Mouse (Mus musculus): ENCODE results near the gene Ppp2r5b. TPM values are rescaled to one million over a fixed set of nuclear protein-coding genes. Genes with fewer than 3 reads are reported as not detected.

The Ppp2r5b gene
- total and polyA plus RNA-seq, 2 experiments from 2014 or later = 177 to 256 TPM

- no peak overlapping the region for H3K9ac ChIP-seq (replicated peaks; ENCODE audit: low read length, poor library complexity, severe bottlenecking)
- TF ChIP-seq CTCF (IDR thresholded peaks at IDR 0.05) = peak; percentile 48
- ATAC-seq (ENCODE audit: low FRiP score) = no peak
- no peak overlapping the region for H3K27ac ChIP-seq (ENCODE audit: low read depth, low read length)
- H3K36me3 ChIP-seq (ENCODE audit: insufficient read depth, low read length) = peaks cover 50% of the 10 kb centered on the region
- H3K4me3 ChIP-seq (ENCODE audit: low read depth, low read length) = no peak overlapping the region
- no peaks in the 10 kb centered on the region for H3K4me1 ChIP-seq (ENCODE audit: insufficient read depth, low read length)
- H3K4me2 ChIP-seq (ENCODE audit: low read depth, low read length, poor library complexity, severe bottlenecking) = no peak overlapping the region
- 69% methylated on average over 2 of the region's 2 CpGs for WGBS
- no peaks in the 10 kb centered on the region for H3K9me3 ChIP-seq (ENCODE audit: low read length)
- no peak for DNase-seq (ENCODE audit: low spot score)
- no peaks in the 10 kb centered on the region for H3K27me3 ChIP-seq (ENCODE audit: insufficient read depth, low read length)
These were observed 24.8 kb upstream of the Ppp2r5b start for GRCm38 (mm10) chr19:6260428-6260827.

GRCm38 (mm10) chr19:6253021-6253420 lies 17.3 kb upstream of the Ppp2r5b start:
- WGBS = 96% methylated on average over 4 of the region's 4 CpGs

GRCm38 (mm10) chr19:6247526-6248300 lies 12.0 kb upstream of the Ppp2r5b start:
- peaks cover 1% of the 10 kb centered on the region; the same call in 1 of the 2 replicates for H3K4me1 ChIP-seq (ENCODE audit: insufficient read depth, low read length)
- no peak for TF ChIP-seq CTCF (IDR thresholded peaks at IDR 0.05)
- WGBS = 95% methylated on average over 29 of the region's 29 CpGs
- no peak overlapping the region for H3K4me2 ChIP-seq (ENCODE audit: low read depth, low read length, poor library complexity, severe bottlenecking)
- peaks cover 69% of the 10 kb centered on the region for H3K36me3 ChIP-seq (ENCODE audit: insufficient read depth, low read length)
- DNase-seq (ENCODE audit: low spot score) = no peak
- H3K9ac ChIP-seq (replicated peaks; ENCODE audit: low read length, poor library complexity, severe bottlenecking) = no peak overlapping the region
- ATAC-seq (ENCODE audit: low FRiP score) = no peak
- no peak overlapping the region for H3K4me3 ChIP-seq (ENCODE audit: low read depth, low read length)
- no peak overlapping the region for H3K27ac ChIP-seq (ENCODE audit: low read depth, low read length)
- no peaks in the 10 kb centered on the region for H3K27me3 ChIP-seq (ENCODE audit: insufficient read depth, low read length)
- H3K9me3 ChIP-seq (ENCODE audit: low read length) = no peaks in the 10 kb centered on the region

More at GRCm38 (mm10) chr19:6253021-6253420, 17.3 kb upstream of the Ppp2r5b start:
- H3K27ac ChIP-seq (ENCODE audit: low read depth, low read length) = no peak overlapping the region
- no peaks in the 10 kb centered on the region for H3K9me3 ChIP-seq (ENCODE audit: low read length)
- H3K4me1 ChIP-seq (ENCODE audit: insufficient read depth, low read length) = no peaks in the 10 kb centered on the region
- no peak for ATAC-seq (ENCODE audit: low FRiP score)
- H3K9ac ChIP-seq (replicated peaks; ENCODE audit: low read length, poor library complexity, severe bottlenecking) = no peak overlapping the region
- DNase-seq (ENCODE audit: low spot score) = no peak
- H3K4me2 ChIP-seq (ENCODE audit: low read depth, low read length, poor library complexity, severe bottlenecking) = no peak overlapping the region
- TF ChIP-seq CTCF (IDR thresholded peaks at IDR 0.05) = no peak
- no peak overlapping the region for H3K4me3 ChIP-seq (ENCODE audit: low read depth, low read length)
- peaks cover 84% of the 10 kb centered on the region for H3K36me3 ChIP-seq (ENCODE audit: insufficient read depth, low read length)
- no peaks in the 10 kb centered on the region for H3K27me3 ChIP-seq (ENCODE audit: insufficient read depth, low read length)

- H3K27me3 ChIP-seq (ENCODE audit: insufficient read depth, low read length) = no peaks in the 10 kb centered on the region
- H3K4me2 ChIP-seq (ENCODE audit: low read depth, low read length, poor library complexity, severe bottlenecking) = no peak overlapping the region
- H3K4me1 ChIP-seq (ENCODE audit: insufficient read depth, low read length) = peaks cover 6% of the 10 kb centered on the region
- TF ChIP-seq CTCF (IDR thresholded peaks at IDR 0.05) = no peak
- ATAC-seq (ENCODE audit: low FRiP score) = no peak
- H3K4me3 ChIP-seq (ENCODE audit: low read depth, low read length) = no peak overlapping the region
- H3K9me3 ChIP-seq (ENCODE audit: low read length) = no peaks in the 10 kb centered on the region
- no peak overlapping the region for H3K27ac ChIP-seq (ENCODE audit: low read depth, low read length)
- DNase-seq (ENCODE audit: low spot score) = no peak
- WGBS = 73% methylated on average over 1 of the region's 1 CpGs
- peaks cover 52% of the 10 kb centered on the region for H3K36me3 ChIP-seq (ENCODE audit: insufficient read depth, low read length)
- H3K9ac ChIP-seq (replicated peaks; ENCODE audit: low read length, poor library complexity, severe bottlenecking) = no peak overlapping the region
These were observed 10.1 kb upstream of the Ppp2r5b start for GRCm38 (mm10) chr19:6245806-6246205.

GRCm38 (mm10) chr19:6243226-6243625 lies 7.6 kb upstream of the Ppp2r5b start:
- no peak overlapping the region for H3K27ac ChIP-seq (ENCODE audit: low read depth, low read length)
- H3K36me3 ChIP-seq (ENCODE audit: insufficient read depth, low read length) = peaks cover 39% of the 10 kb centered on the region
- no peak overlapping the region for H3K9ac ChIP-seq (replicated peaks; ENCODE audit: low read length, poor library complexity, severe bottlenecking)
- no peak overlapping the region for H3K4me3 ChIP-seq (ENCODE audit: low read depth, low read length)
- H3K4me1 ChIP-seq (ENCODE audit: insufficient read depth, low read length) = peaks cover 6% of the 10 kb centered on the region
- H3K9me3 ChIP-seq (ENCODE audit: low read length) = no peaks in the 10 kb centered on the region
- DNase-seq (ENCODE audit: low spot score) (no peak), ATAC-seq (ENCODE audit: low FRiP score) (no peak)
- H3K27me3 ChIP-seq (ENCODE audit: insufficient read depth, low read length) = no peaks in the 10 kb centered on the region
- no peak overlapping the region for H3K4me2 ChIP-seq (ENCODE audit: low read depth, low read length, poor library complexity, severe bottlenecking)
- 83% methylated on average over 5 of the region's 5 CpGs for WGBS
- no peak for TF ChIP-seq CTCF (IDR thresholded peaks at IDR 0.05)

- Histone ChIP-seq H3K36me3 (ENCODE audit: insufficient read depth, low read length) (peaks cover 30% of the 10 kb centered on the region), H3K27ac (ENCODE audit: low read depth, low read length) (peak overlapping the region; percentile 62; the same call in 1 of the 2 replicates), H3K4me2 (ENCODE audit: low read depth, low read length, poor library complexity, severe bottlenecking) (peak overlapping the region; percentile 91), H3K4me1 (ENCODE audit: insufficient read depth, low read length) (peaks cover 6% of the 10 kb centered on the region), H3K9ac (replicated peaks; ENCODE audit: low read length, poor library complexity, severe bottlenecking) (peak overlapping the region; percentile 84), H3K9me3 (ENCODE audit: low read length) (no peaks in the 10 kb centered on the region), H3K4me3 (ENCODE audit: low read depth, low read length) (peak overlapping the region; percentile 88), H3K27me3 (ENCODE audit: insufficient read depth, low read length) (no peaks in the 10 kb centered on the region)
- ATAC-seq (ENCODE audit: low FRiP score) = no peak
- DNase-seq (ENCODE audit: low spot score) = peak; percentile 25
- WGBS = 2% methylated on average over 4 of the region's 4 CpGs
- no peak for TF ChIP-seq CTCF (IDR thresholded peaks at IDR 0.05)
These were observed 6.6 kb upstream of the Ppp2r5b start for GRCm38 (mm10) chr19:6242281-6242680.

Measured in midbrain, postnatal 0 days (tissue).